25 mouse cellular contexts compared by ENCODE assay signal in the genomic region with DNA sequence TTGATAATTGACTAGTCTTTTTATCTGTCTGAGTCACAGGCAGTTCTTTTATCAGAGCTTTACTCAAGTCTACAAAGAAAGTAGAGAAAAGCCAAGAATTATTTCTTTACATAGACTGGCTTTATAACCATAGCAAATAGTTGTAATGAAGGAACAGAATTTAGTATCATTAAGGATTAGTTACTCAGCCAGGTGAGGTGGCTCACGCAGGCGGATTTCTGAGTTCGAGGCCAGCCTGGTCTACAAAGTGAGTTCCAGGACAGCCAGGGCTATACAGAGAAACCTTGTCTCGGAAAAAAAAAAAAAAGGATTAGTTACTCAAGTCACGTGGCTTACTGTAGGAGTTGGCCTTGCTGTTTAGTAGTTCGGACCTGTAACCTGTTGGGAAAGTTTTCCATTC. TPM values are rescaled to one million over a fixed set of nuclear protein-coding genes. Genes with fewer than 3 reads are reported as not detected.
"Had no signal": no experiment of that assay in that cellular context is flagged by ENCODE, and none has a peak within 500 bp of the region (broad histone marks: within the 10 kb centered on the region; RNA-seq: fewer than 3 reads in every experiment).

No protein-coding gene starts in this region.

- ATAC-seq: hindbrain, postnatal 0 days; intestine, embryonic 16.5 days; liver, embryonic 12.5 days had no signal

- H3K4me1 ChIP-seq: heart, embryonic 10.5 days; kidney, embryonic 15.5 days had no signal

- H3K4me2 ChIP-seq: heart, embryonic 12.5 days; hindbrain, embryonic 13.5 days; hindbrain, embryonic 15.5 days; kidney, embryonic 15.5 days; limb, embryonic 13.5 days; limb, embryonic 15.5 days; liver, embryonic 12.5 days had no signal

- H3K9ac ChIP-seq: heart, embryonic 12.5 days; hindbrain, embryonic 13.5 days; hindbrain, embryonic 15.5 days; kidney, embryonic 15.5 days; limb, embryonic 13.5 days; limb, embryonic 15.5 days; liver, embryonic 12.5 days had no signal

- H3K27ac ChIP-seq: heart, embryonic 10.5 days; hindbrain, embryonic 13.5 days; hindbrain, embryonic 15.5 days; hindbrain, postnatal 0 days; kidney, embryonic 15.5 days; kidney, postnatal 0 days; limb, embryonic 13.5 days; limb, embryonic 15.5 days; liver, embryonic 12.5 days had no signal

- H3K27me3 ChIP-seq: heart, embryonic 12.5 days; hindbrain, embryonic 13.5 days; hindbrain, embryonic 15.5 days; kidney, embryonic 15.5 days; limb, embryonic 13.5 days; limb, embryonic 15.5 days; liver, embryonic 12.5 days had no signal

- DNase-seq: gastrocnemius, postnatal 14 days; gastrocnemius, postnatal 36 days; heart, adult 18-20 months; heart, postnatal 10 days; kidney, adult 11 months; kidney, adult 2 months; kidney, adult 9 months; kidney, postnatal 14 days; kidney, postnatal 36 days; layer of hippocampus, adult 9-11 months; layer of hippocampus, postnatal 36 days; left cerebral cortex, postnatal 4 days had no signal

- H3K4me3 ChIP-seq: heart, embryonic 10.5 days; heart, embryonic 12.5 days; hindbrain, embryonic 13.5 days; hindbrain, embryonic 15.5 days; kidney, embryonic 15.5 days; limb, embryonic 13.5 days; limb, embryonic 15.5 days; liver, embryonic 12.5 days had no signal

- H3K9me3 ChIP-seq: heart, embryonic 10.5 days; heart, embryonic 12.5 days; hindbrain, embryonic 13.5 days; hindbrain, embryonic 15.5 days; kidney, embryonic 15.5 days; limb, embryonic 13.5 days; limb, embryonic 15.5 days; liver, embryonic 12.5 days had no signal

RNA-seq across cellular contexts. Expression of gene Mypn, which starts 44.7 kb away (rescaled TPM):
- total RNA-seq: hematopoietic stem cell, adult 5-6 weeks had no signal
- polyA plus RNA-seq: intestine, embryonic 14.5 days; intestine, embryonic 16.5 days; kidney, postnatal 0 days had no signal
